Mouse (Mus musculus) stomach, embryonic 14.5 days (tissue): ENCODE results near the gene Mroh7. TPM values are rescaled to one million over a fixed set of nuclear protein-coding genes. Genes with fewer than 3 reads are reported as not detected.

Experiments
- ATAC-seq: fragments of 200-750 bp; cut with Nextera tagmentation; 2 replicates; pipeline ENCODE4 v1.8.0; 2017; ENCODE audit warnings: low read depth, moderate TSS enrichment; ENCODE audit not compliant: insufficient number of reproducible peaks, insufficient read depth, low FRiP score
- H3K27ac ChIP-seq: fragments of 300-500 bp; sonication (generic); 2 replicates; pipeline ENCODE4 v1.5.1; 2014; ENCODE audit warnings: mild to moderate bottlenecking, low read length, moderate library complexity, mixed read lengths
- H3K27me3 ChIP-seq: fragments of 300-500 bp; sonication (generic); 2 replicates; pipeline ENCODE4 v1.6.1; 2014; ENCODE audit warnings: low read length, control low read depth, mixed read lengths; ENCODE audit not compliant: control insufficient read depth, insufficient read depth
- H3K36me3 ChIP-seq: fragments of 300-500 bp; sonication (generic); 2 replicates; pipeline ENCODE4 v1.6.1; 2014; ENCODE audit warnings: mild to moderate bottlenecking, control low read depth, low read length, moderate library complexity, mixed read lengths; ENCODE audit not compliant: control insufficient read depth, insufficient read depth
- H3K4me1 ChIP-seq: fragments of 300-500 bp; sonication (generic); 2 replicates; pipeline ENCODE4 v1.6.1; 2014; ENCODE audit warnings: low read length, control low read depth, mixed read lengths; ENCODE audit not compliant: control insufficient read depth, insufficient read depth
- H3K4me2 ChIP-seq: fragments of 300-500 bp; sonication (generic); replicated peaks from 2 replicates; pipeline ENCODE4 v1.6.1; 2014; ENCODE audit warnings: low read depth, low read length, control low read depth
- H3K4me3 ChIP-seq: fragments of 300-500 bp; sonication (generic); 2 replicates; pipeline ENCODE4 v1.5.1; 2014; ENCODE audit warnings: low read depth, low read length, control low read depth
- H3K9ac ChIP-seq: fragments of 300-500 bp; sonication (generic); replicated peaks from 2 replicates; pipeline ENCODE4 v1.6.1; 2014; ENCODE audit warnings: low read depth, mild to moderate bottlenecking, control low read depth, low read length, moderate library complexity, mixed read lengths
- H3K9me3 ChIP-seq: fragments of 300-500 bp; sonication (generic); 2 replicates; pipeline ENCODE4 v1.6.1; 2016; ENCODE audit warnings: low read depth, low read length, control low read depth; ENCODE audit not compliant: control insufficient read depth
- WGBS: fragments of 180-500 bp; shearing (Covaris S2); extraction: QIAGEN DNeasy Blood & Tissue Kit; methylation state at CpG from one replicate; pipeline ENCODE4 v1.1.7; 2014; 5-methylcytosine and 5-hydroxymethylcytosine counted together
- polyA plus RNA-seq: library from polyadenylated mRNA; unstranded; fragments of >200 nt; fragmentation: Nextera tagmentation; extraction: Ambion mirVana; gene quantifications from 2 replicates; pipeline ENCODE4 v1.2.1, GENCODE M21; 2014

Mroh7 gene
- polyA plus RNA-seq, 1 experiment from 2014 or later, result 0.10 TPM

DNA sequence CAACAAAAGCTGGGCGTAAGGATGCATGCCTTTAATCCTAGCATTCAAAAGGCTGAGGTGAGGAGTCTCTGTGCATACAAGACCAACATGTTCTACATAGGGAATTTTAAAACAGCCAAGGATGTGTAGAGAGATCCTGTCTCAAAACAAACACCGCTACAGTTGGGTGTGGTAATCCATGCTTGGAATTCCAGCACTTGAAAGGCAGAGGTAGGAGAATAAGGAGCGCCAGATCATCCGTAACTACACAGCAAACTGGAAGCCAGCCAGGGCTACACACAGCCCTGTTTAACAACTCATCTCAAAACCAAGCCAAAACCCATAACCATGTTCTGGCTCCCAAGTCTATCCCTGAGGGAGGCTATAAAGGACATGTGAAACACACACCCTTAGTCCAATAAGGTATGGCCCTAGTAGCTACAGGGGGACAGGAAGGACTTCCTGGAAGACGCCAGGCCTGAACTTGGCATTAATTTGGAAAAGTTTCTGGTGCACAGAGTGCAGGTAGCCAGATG is 66.7 kb downstream of the Mroh7 start:
- Histone ChIP-seq H3K27ac (no peak overlapping the region), H3K9ac (no peak overlapping the region), H3K9me3 (no peaks in the 10 kb centered on the region), H3K4me2 (no peak overlapping the region), H3K27me3 (no peaks in the 10 kb centered on the region), H3K4me3 (no peak overlapping the region), H3K36me3 (peaks cover 70% of the 10 kb centered on the region), H3K4me1 (no peaks in the 10 kb centered on the region)
- 88% methylated on average over 5 of the region's 5 CpGs for WGBS
- ATAC-seq, result no peak

DNA sequence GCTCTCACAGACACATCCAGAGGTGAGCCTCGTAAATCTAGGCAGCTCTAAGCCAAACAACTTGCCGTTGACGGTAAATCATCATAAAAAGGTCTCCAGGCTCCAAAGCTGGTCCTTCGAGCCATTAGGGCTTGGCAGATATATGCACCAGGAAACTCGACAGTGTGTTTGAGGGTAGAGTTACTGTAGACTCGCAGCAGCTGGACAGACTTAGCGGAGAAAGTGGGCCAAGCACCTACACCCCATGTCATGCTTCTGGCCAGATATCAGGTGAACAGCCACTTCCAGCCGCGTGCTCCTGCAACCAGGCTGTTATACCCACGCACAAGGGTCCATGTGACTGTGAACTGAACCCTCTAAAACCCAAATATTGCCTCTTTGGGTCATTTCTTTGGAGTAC is 75.0 kb downstream of the Mroh7 start:
- no peak overlapping the region for H3K27ac ChIP-seq
- ATAC-seq, result no peak
- no peak overlapping the region for H3K9ac ChIP-seq
- no peaks in the 10 kb centered on the region for H3K27me3 ChIP-seq
- 79% methylated on average over 10 of the region's 10 CpGs for WGBS
- H3K4me2 ChIP-seq, result no peak overlapping the region
- no peaks in the 10 kb centered on the region for H3K9me3 ChIP-seq
- peaks cover 7% of the 10 kb centered on the region; the same call in 1 of the 2 replicates for H3K4me1 ChIP-seq
- H3K4me3 ChIP-seq, result no peak overlapping the region
- peaks cover 20% of the 10 kb centered on the region for H3K36me3 ChIP-seq

DNA sequence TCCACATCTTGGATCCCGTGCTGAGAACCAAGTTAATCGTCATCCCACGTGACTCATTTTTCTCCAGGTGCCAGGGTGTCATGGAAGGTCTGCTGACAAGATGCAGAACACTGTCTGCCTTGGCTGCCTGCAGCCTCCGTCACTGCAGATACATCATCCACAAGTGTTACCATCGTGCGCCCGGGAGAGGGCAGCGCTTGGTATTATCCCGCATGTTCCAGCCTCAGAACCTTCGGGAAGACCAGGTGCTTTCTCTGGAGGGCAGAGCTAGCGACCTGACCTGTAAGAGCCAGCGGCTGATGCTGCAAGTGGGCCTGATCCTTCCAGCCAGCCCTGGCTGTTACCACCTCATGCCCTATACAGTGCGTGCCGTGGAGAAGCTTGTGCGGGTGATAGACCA is 77.7 kb downstream of the Mroh7 start:
- no peaks in the 10 kb centered on the region for H3K9me3 ChIP-seq
- WGBS, result 91% methylated on average over 15 of the region's 15 CpGs
- no peak overlapping the region for H3K4me2 ChIP-seq
- peaks cover 18% of the 10 kb centered on the region; the same call in 1 of the 2 replicates for H3K36me3 ChIP-seq
- no peak overlapping the region for H3K27ac ChIP-seq
- H3K27me3 ChIP-seq, result no peaks in the 10 kb centered on the region
- no peak for ATAC-seq
- H3K4me1 ChIP-seq, result peaks cover 7% of the 10 kb centered on the region; the same call in 1 of the 2 replicates
- no peak overlapping the region for H3K9ac ChIP-seq
- H3K4me3 ChIP-seq, result no peak overlapping the region

DNA sequence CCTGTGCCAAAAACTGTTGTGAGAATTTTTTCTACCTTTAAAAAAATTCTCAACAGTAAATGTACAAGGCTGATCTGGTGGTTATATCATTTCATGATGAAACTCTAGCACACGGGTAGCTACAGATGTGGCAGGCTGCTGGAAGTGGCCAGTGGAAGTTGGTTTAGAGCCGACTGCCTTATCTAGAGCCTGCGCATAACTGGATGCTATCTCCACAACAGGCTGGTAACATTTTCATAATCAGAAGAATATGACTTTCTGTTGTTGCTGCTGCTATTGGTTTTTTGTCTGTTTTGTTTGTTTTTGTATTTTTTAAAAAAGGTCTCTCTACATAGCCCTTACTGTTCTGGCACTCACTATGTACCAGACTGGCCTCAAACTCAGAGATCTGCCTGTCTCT is 78.2 kb downstream of the Mroh7 start:
- H3K27me3 ChIP-seq, result no peaks in the 10 kb centered on the region
- no peaks in the 10 kb centered on the region for H3K9me3 ChIP-seq
- H3K4me3 ChIP-seq, result no peak overlapping the region
- H3K4me1 ChIP-seq, result peaks cover 7% of the 10 kb centered on the region; the same call in 1 of the 2 replicates
- H3K9ac ChIP-seq, result no peak overlapping the region
- H3K36me3 ChIP-seq, result peaks cover 16% of the 10 kb centered on the region; the same call in 1 of the 2 replicates
- 91% methylated on average over 3 of the region's 3 CpGs for WGBS
- no peak for ATAC-seq
- H3K4me2 ChIP-seq, result no peak overlapping the region
- H3K27ac ChIP-seq, result no peak overlapping the region

DNA sequence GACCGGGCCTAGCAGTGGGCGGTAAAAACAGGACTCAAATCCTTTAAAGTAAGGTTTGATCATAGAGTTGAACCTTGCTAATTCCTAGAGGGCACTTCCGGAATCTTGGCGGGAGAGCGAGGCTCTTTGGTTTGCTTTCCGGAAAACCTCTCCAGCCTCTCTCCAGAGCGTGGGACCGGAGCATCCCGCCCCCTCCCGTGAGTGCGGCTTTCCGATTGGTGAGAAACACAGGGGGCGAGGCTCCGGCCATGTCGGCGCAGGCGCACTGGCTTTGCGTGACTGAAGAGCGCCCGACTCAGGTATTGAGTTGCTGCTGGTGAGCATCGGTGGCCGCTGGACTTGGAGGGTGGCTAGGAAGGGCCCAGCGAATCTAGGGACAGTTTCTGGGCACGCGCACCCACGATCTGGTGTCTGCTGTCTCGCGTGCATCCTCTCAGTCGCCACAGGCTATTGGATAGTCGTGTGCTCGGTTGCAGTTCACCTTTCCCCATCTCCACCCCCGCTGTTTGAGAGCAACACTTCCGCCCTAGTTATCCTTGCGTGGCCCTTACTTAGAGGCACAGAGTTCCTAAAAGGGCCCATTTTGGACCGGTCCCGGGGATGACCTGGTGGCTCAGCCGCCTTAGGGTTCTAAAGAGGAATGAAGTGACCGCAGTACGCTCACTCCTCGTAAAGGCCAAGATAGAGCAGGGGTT is 79.7 kb downstream of the Mroh7 start, which contains the start of gene Pars2:
TSS of gene Pars2 (plus strand) at position 237 of the 695 bp plus-strand sequence.
- 3% methylated on average over 40 of the region's 40 CpGs for WGBS
- Histone ChIP-seq H3K36me3 (peaks cover 12% of the 10 kb centered on the region; the same call in 1 of the 2 replicates), H3K4me3 (peak within 1 kb of the TSS; percentile 65), H3K9ac (peak within 1 kb of the TSS; percentile 78), H3K27ac (peak within 1 kb of the TSS; percentile 73; the same call in 1 of the 2 replicates), H3K4me2 (peak within 1 kb of the TSS; percentile 91), H3K27me3 (no peaks in the 10 kb centered on the region), H3K9me3 (no peaks in the 10 kb centered on the region), H3K4me1 (peaks cover 7% of the 10 kb centered on the region; the same call in 1 of the 2 replicates)
- ATAC-seq, result peak; percentile 97

DNA sequence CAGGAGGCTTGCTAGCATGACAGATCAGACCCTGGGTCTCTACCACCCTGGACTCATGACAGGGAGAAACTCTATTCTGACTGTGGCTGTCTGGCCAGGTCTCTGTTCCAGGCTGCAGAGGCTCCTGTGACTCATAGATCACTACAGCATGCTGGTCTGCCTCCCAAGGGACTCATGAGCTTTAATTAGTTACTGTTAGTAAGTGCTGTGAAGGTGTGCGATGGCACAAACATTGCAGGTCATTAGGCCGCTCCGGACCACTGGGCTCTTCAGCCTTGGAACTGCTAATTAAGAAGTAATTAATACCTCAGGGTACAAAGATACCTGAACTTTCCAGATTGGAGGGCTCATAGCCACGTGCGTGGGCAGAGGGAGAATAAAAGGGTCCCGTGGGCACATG is 83.6 kb downstream of the Mroh7 start:
- no peak for ATAC-seq
- H3K9ac ChIP-seq, result no peak overlapping the region
- WGBS, result 86% methylated on average over 6 of the region's 6 CpGs

DNA sequence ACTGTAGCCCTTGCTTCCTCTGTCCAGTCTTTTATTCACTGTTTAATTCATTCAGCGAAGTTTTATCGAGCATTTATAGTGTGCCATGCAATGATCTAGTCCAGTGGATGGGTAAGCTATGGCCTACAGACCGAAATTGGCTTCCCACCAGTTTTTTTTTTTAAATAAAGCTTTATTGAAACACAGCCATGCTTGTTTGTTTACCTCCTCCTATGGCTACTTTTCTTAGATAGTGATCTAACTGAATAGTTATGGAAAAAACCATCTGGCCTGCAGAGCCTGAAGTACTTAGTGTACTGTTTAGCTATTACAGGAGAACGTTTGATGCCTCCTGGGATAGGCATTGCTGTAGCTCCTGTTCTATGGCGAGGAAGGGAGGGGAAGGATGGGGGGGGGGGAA is 84.9 kb downstream of the Mroh7 start:
- Histone ChIP-seq H3K9me3 (no peaks in the 10 kb centered on the region), H3K4me3 (no peak overlapping the region), H3K4me2 (no peak overlapping the region), H3K9ac (no peak overlapping the region), H3K4me1 (peaks cover 13% of the 10 kb centered on the region), H3K36me3 (no peaks in the 10 kb centered on the region), H3K27ac (no peak overlapping the region), H3K27me3 (no peaks in the 10 kb centered on the region)
- 73% methylated on average over 5 of the region's 5 CpGs for WGBS
- no peak for ATAC-seq

More for the DNA sequence above, 83.6 kb downstream of the Mroh7 start:
- H3K4me3 ChIP-seq, result no peak overlapping the region
- no peak overlapping the region for H3K27ac ChIP-seq
- peaks cover 20% of the 10 kb centered on the region for H3K4me1 ChIP-seq
- H3K4me2 ChIP-seq, result no peak overlapping the region
- H3K36me3 ChIP-seq, result no peaks in the 10 kb centered on the region
- no peaks in the 10 kb centered on the region for H3K9me3 ChIP-seq
- H3K27me3 ChIP-seq, result no peaks in the 10 kb centered on the region

DNA sequence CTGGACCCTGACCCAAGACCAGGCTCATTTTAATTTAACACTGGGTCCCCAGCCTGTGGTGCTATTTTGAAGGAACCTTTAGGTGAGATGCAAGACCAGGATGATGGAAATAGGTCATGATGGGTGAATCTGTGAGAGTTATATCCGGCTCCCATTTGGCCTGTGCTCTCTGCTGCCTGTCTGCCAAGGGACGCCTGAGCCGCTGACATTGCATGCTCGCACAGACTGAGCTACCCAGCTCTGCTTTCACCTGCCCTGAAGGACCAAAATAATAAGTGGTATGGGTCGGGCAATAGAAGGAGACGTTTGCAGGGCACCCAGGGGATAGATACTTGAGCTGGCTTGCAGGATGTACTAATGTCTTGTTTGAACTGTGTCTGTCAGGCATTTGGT is 86.5 kb downstream of the Mroh7 start:
- H3K9ac ChIP-seq, result no peak overlapping the region
- no peaks in the 10 kb centered on the region for H3K36me3 ChIP-seq
- no peak overlapping the region for H3K4me2 ChIP-seq
- no peaks in the 10 kb centered on the region for H3K9me3 ChIP-seq
- H3K27me3 ChIP-seq, result no peaks in the 10 kb centered on the region
- H3K27ac ChIP-seq, result peak overlapping the region; percentile 71; the same call in 1 of the 2 replicates
- no peak overlapping the region for H3K4me3 ChIP-seq
- 0 out of 2 replicates have a peak, but pooled peaks have one; percentile 3 for ATAC-seq
- H3K4me1 ChIP-seq, result peaks cover 13% of the 10 kb centered on the region
- WGBS, result 59% methylated on average over 6 of the region's 6 CpGs
